Mouse (Mus musculus) liver, embryonic 13.5 days (tissue): ENCODE data around the gene Lamb3. TPM values are rescaled to one million over a fixed set of nuclear protein-coding genes. Genes with fewer than 3 reads are reported as not detected.

Experiments
- ATAC-seq: fragments of 200-750 bp; cut with Nextera tagmentation; 2 replicates; pipeline ENCODE4 v1.8.0; 2017; ENCODE audit warnings: low read depth, mild to moderate bottlenecking, moderate number of reproducible peaks, moderate library complexity
- DNase-seq: peaks from one replicate; pipeline ENCODE4 v3.0.0; 2022
- H3K27ac ChIP-seq: fragments of 300-500 bp; sonication (generic); 2 replicates; pipeline ENCODE4 v1.5.1; 2015; ENCODE audit warnings: moderate library complexity, mild to moderate bottlenecking, inconsistent platforms
- H3K27me3 ChIP-seq: fragments of 300-500 bp; sonication (generic); 2 replicates; pipeline ENCODE4 v1.6.1; 2015; ENCODE audit warnings: mild to moderate bottlenecking, inconsistent platforms
- H3K36me3 ChIP-seq: fragments of 300-500 bp; sonication (generic); 2 replicates; pipeline ENCODE4 v1.6.1; 2015; ENCODE audit warnings: mild to moderate bottlenecking, inconsistent platforms
- H3K4me1 ChIP-seq: fragments of 300-500 bp; sonication (generic); replicated peaks from 2 replicates; pipeline ENCODE4 v1.6.1; 2015; ENCODE audit warnings: inconsistent platforms
- H3K4me2 ChIP-seq: fragments of 300-500 bp; sonication (generic); 2 replicates; pipeline ENCODE4 v1.6.1; 2015; ENCODE audit warnings: inconsistent platforms, mild to moderate bottlenecking, moderate library complexity
- H3K4me3 ChIP-seq: fragments of 300-500 bp; sonication (generic); replicated peaks from 2 replicates; pipeline ENCODE4 v1.5.1; 2015; ENCODE audit warnings: mild to moderate bottlenecking, inconsistent platforms
- H3K9ac ChIP-seq: fragments of 300-500 bp; sonication (generic); 2 replicates; pipeline ENCODE4 v1.6.1; 2015; ENCODE audit warnings: mild to moderate bottlenecking, inconsistent platforms
- H3K9me3 ChIP-seq: fragments of 300-500 bp; sonication (generic); replicated peaks from 2 replicates; pipeline ENCODE4 v1.6.1; 2016; ENCODE audit warnings: inconsistent platforms
- WGBS: fragments of 180-500 bp; shearing (Covaris S2); methylation state at CpG from one replicate; pipeline ENCODE4 v1.1.7; 2015; ENCODE audit not compliant: insufficient replicate concordance; 5-methylcytosine and 5-hydroxymethylcytosine counted together
- polyA plus RNA-seq: library from polyadenylated mRNA; unstranded; fragments of >200 nt; fragmentation: Nextera tagmentation; extraction: Ambion mirVana; gene quantifications from 2 replicates; pipeline ENCODE4 v1.2.1, GENCODE M21; 2015

The Lamb3 gene
- polyA plus RNA-seq, 1 experiment from 2014 or later, result 0.25 TPM

DNA sequence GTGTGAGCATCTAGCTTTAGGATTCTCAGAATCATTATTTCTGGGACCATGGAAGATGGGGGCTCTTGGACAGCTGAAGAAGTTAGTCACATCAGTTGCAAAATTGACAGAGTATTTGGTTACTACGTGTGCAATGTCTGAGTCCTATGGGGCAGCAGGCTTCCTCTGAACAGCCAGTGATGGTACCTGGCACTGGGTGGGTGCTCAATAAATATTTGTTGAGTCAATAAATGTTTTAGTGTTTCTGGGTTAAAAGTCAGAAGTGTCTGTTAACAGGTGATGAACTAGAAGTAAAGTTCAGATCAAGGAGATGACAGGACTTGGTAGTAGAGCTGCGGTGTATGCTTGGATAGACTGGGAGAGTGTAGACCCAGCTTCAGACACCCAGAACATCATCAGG, 80.1 kb downstream of the Lamb3 start:
- no peak overlapping the region for H3K9ac ChIP-seq
- H3K9me3 ChIP-seq, result no peaks in the 10 kb centered on the region
- 52% methylated on average over 2 of the region's 2 CpGs for WGBS
- H3K4me2 ChIP-seq, result no peak overlapping the region
- H3K27me3 ChIP-seq, result no peaks in the 10 kb centered on the region
- ATAC-seq, result no peak
- no peak for DNase-seq
- H3K36me3 ChIP-seq, result no peaks in the 10 kb centered on the region
- no peak overlapping the region for H3K4me3 ChIP-seq
- H3K27ac ChIP-seq, result no peak overlapping the region
- H3K4me1 ChIP-seq, result 0 out of 2 replicates have a peak, but pooled peaks cover 4% of the 10 kb centered on the region

DNA sequence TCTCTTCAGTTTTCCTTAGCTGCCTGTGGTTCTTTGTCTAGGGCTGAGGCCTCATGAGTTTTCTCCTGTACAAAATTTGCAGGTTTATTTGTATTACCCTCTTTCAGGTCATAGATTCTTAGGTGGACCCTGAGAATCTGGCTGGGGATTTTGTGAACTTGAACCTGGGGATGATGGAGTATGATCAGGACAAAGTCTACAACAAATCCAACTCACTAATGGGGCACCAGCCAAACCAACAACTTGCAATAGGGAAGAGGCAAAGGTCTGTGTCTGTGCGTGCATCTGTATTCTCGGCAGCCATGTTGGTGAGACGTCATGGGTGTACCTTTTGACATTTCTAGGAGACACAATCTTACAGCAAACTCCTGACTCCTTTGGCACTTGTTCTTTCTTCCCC, 81.6 kb downstream of the Lamb3 start:
- H3K4me3 ChIP-seq, result no peak overlapping the region
- no peaks in the 10 kb centered on the region for H3K27me3 ChIP-seq
- ATAC-seq (no peak), DNase-seq (no peak)
- no peaks in the 10 kb centered on the region for H3K36me3 ChIP-seq
- no peak overlapping the region for H3K27ac ChIP-seq
- H3K4me2 ChIP-seq, result no peak overlapping the region
- H3K9me3 ChIP-seq, result no peaks in the 10 kb centered on the region
- H3K4me1 ChIP-seq, result 0 out of 2 replicates have a peak, but pooled peaks cover 4% of the 10 kb centered on the region
- 74% methylated on average over 3 of the region's 3 CpGs for WGBS
- no peak overlapping the region for H3K9ac ChIP-seq

DNA sequence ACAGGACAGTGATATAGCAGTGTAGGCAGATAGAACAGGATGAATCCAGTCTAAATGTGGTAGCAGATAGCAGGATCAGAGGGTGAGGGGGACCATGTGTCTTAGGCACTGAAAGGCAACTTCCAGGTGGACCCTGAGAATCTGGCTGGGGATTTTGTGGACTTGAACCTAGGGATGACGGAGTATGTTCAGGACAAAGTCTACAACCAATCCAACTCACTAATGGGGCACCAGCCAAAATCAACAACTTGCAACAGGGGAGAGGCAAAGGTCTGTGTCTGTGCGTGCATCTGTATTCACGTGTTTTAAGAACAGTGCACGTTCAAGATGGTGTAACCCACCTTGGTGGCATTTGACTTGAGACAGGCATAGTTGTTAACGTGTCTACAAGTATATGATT, 82.4 kb downstream of the Lamb3 start:
- no peaks in the 10 kb centered on the region for H3K9me3 ChIP-seq
- no peak overlapping the region for H3K4me2 ChIP-seq
- H3K4me1 ChIP-seq, result 0 out of 2 replicates have a peak, but pooled peaks cover 4% of the 10 kb centered on the region
- DNase-seq (no peak), ATAC-seq (peak; percentile 59)
- H3K27me3 ChIP-seq, result no peaks in the 10 kb centered on the region
- no peaks in the 10 kb centered on the region for H3K36me3 ChIP-seq
- H3K4me3 ChIP-seq, result no peak overlapping the region
- WGBS, result 71% methylated on average over 5 of the region's 5 CpGs
- H3K9ac ChIP-seq, result no peak overlapping the region
- no peak overlapping the region for H3K27ac ChIP-seq

DNA sequence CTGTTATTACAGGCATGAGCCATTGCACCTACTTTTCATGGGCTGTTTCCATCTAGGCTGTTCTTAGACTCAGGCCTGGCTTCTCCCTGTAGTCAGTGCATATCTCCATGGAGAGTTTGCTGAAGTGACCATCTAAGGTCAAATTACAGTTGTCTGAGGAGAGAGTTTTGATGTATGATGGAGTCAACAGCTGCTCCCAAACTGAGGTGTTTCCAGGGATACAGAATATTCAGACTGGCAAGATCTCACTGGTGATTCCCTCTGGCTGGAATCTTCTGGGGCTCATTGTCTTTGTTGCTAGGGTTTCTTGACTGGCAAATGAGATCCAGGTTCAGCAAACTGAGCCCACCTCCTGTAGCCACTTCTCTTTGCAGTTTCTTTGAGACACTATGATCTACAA, 83.2 kb downstream of the Lamb3 start:
- ATAC-seq (no peak), DNase-seq (no peak)
- H3K4me1 ChIP-seq, result 0 out of 2 replicates have a peak, but pooled peaks cover 4% of the 10 kb centered on the region
- H3K9ac ChIP-seq, result no peak overlapping the region
- no peak overlapping the region for H3K27ac ChIP-seq
- H3K36me3 ChIP-seq, result no peaks in the 10 kb centered on the region
- no peaks in the 10 kb centered on the region for H3K9me3 ChIP-seq
- H3K4me3 ChIP-seq, result no peak overlapping the region
- no peak overlapping the region for H3K4me2 ChIP-seq
- H3K27me3 ChIP-seq, result no peaks in the 10 kb centered on the region

DNA sequence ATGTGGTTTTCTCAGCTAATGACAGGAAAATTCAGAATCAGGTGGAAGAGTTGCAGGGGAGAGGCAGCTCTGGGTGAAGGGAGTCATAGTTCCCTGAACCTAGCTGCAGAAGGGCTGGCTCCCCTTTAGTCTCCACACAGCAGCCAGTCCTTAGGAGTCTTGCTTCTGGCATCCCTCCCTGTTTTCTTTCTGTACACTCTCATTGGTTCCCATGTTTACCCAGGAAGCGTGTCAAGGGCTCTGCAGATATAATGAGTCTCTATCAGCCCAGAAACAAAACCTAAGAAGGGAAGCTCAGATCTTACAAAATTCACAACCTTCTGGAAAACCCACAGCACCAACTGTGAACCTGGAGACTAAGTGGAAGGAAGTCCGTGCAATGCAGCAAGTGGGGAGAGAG, 85.5 kb downstream of the Lamb3 start:
- H3K36me3 ChIP-seq, result no peaks in the 10 kb centered on the region
- no peak overlapping the region for H3K9ac ChIP-seq
- DNase-seq, result no peak
- 0 out of 2 replicates have a peak, but pooled peaks cover 2% of the 10 kb centered on the region for H3K4me1 ChIP-seq
- H3K9me3 ChIP-seq, result no peaks in the 10 kb centered on the region
- 45% methylated on average over 2 of the region's 2 CpGs for WGBS
- H3K4me2 ChIP-seq, result no peak overlapping the region
- no peak overlapping the region for H3K4me3 ChIP-seq
- H3K27ac ChIP-seq, result no peak overlapping the region
- no peak for ATAC-seq
- no peaks in the 10 kb centered on the region for H3K27me3 ChIP-seq

DNA sequence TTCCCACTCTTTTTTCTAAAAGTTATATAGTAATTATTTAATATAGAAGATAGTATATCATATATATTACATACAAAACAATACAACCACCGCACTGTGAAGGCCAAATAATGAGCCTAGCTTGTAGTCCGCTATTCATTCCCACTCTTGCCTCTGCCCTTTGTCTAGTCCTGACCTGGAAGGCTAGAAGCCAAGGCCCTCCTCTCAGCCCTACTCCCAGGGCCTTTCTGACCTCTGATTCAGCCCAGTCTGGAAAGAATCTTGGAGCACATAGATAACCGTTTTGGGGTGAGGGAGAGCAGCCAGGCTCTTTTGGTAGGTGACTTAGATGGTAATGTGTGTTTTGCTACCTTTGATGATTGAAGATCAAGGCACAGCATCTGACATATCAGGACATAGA, 86.4 kb downstream of the Lamb3 start:
- Histone ChIP-seq H3K36me3 (no peaks in the 10 kb centered on the region), H3K9ac (no peak overlapping the region), H3K4me1 (no peaks in the 10 kb centered on the region), H3K27ac (no peak overlapping the region), H3K4me2 (no peak overlapping the region), H3K27me3 (no peaks in the 10 kb centered on the region), H3K9me3 (no peaks in the 10 kb centered on the region), H3K4me3 (no peak overlapping the region)
- 68% methylated on average over 3 of the region's 3 CpGs for WGBS
- DNase-seq, result no peak
- ATAC-seq, result no peak

DNA sequence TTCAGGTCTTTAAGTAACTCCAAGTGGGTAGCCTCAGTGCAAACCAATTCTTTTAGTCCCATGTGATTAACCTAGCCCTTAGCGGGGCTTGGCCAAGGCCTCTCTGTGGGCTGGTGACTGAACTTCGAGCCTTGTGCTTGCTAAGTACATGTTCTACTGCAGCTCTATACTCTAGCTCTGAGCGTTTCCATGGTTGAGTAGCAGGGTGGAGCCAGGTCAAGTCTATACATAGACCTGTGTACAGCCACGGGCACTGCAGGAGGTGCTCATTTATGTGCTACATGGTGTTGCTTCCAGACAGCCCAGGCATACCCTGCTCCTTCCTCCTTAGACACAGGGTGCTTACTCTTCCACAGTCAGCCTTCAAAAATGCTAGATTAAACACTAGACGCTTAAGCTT, 88.4 kb downstream of the Lamb3 start:
- DNase-seq, result no peak
- Histone ChIP-seq H3K27ac (no peak overlapping the region), H3K9ac (no peak overlapping the region), H3K9me3 (no peaks in the 10 kb centered on the region), H3K4me1 (0 out of 2 replicates have a peak, but pooled peaks cover 2% of the 10 kb centered on the region), H3K4me3 (no peak overlapping the region), H3K36me3 (no peaks in the 10 kb centered on the region), H3K27me3 (no peaks in the 10 kb centered on the region), H3K4me2 (no peak overlapping the region)
- WGBS, result 54% methylated on average over 5 of the region's 5 CpGs
- ATAC-seq, result 0 out of 2 replicates have a peak, but pooled peaks have one; percentile 53

DNA sequence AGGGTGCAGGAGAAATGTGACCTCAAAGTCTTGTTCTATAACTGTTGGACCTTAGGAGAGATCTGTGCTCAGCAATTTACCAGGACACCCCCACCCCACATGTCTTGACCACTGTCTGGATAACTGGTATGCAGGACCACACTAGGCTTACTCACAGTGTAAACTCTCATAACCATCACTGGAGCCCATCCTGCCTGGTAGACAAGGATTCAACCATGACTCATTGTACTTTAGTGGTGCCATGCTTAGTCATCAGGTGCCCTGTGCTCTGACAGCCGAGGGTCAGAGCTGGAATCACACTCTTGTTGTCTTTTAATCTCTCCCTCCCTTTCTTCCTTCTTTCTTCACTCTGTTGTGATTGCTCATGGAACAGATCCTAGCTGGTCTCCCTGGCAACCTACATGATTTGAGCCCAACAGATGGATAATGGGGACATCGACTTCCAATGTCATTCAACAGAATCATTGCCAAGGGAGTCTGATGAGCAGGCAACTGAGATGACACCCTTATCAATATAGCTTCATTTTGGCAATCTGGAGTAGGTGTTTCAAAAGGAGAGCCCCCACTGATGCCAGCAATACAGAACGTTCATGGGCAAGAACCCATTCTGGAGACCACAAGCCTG, 90.8 kb downstream of the Lamb3 start:
- H3K27ac ChIP-seq, result no peak overlapping the region
- no peak overlapping the region for H3K4me3 ChIP-seq
- DNase-seq (no peak), ATAC-seq (no peak)
- H3K36me3 ChIP-seq, result no peaks in the 10 kb centered on the region
- no peaks in the 10 kb centered on the region for H3K9me3 ChIP-seq
- H3K9ac ChIP-seq, result no peak overlapping the region
- H3K27me3 ChIP-seq, result no peaks in the 10 kb centered on the region
- H3K4me1 ChIP-seq, result 0 out of 2 replicates have a peak, but pooled peaks cover 2% of the 10 kb centered on the region
- no peak overlapping the region for H3K4me2 ChIP-seq
- 49% methylated on average over 3 of the region's 3 CpGs for WGBS

DNA sequence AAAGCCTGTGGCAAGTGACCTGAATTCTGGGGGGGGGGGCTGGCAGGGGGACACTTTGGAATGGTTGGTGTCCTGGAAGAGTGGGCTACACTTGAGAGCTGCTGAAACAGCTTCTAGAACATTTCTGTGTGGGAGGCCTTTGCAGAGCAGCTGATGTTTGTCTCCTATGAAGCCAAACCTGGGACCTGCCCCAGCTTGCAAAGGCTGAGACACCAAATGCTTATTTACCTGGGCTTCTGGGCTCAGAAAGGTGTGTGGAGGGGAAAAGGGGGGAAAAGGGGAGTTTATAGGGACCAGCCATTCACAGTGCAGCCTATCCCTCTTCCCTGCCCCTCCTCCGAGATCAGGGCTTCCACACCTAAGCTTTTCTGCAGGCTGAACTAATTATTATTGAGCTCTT, 92.5 kb downstream of the Lamb3 start:
- H3K4me1 ChIP-seq, result 0 out of 2 replicates have a peak, but pooled peaks cover 2% of the 10 kb centered on the region
- no peak overlapping the region for H3K4me3 ChIP-seq
- ATAC-seq (no peak), DNase-seq (no peak)
- no peak overlapping the region for H3K4me2 ChIP-seq
- no peak overlapping the region for H3K27ac ChIP-seq
- H3K27me3 ChIP-seq, result no peaks in the 10 kb centered on the region
- 39% methylated on average over 1 of the region's 1 CpGs for WGBS
- H3K9ac ChIP-seq, result no peak overlapping the region
- no peaks in the 10 kb centered on the region for H3K9me3 ChIP-seq
- H3K36me3 ChIP-seq, result no peaks in the 10 kb centered on the region

DNA sequence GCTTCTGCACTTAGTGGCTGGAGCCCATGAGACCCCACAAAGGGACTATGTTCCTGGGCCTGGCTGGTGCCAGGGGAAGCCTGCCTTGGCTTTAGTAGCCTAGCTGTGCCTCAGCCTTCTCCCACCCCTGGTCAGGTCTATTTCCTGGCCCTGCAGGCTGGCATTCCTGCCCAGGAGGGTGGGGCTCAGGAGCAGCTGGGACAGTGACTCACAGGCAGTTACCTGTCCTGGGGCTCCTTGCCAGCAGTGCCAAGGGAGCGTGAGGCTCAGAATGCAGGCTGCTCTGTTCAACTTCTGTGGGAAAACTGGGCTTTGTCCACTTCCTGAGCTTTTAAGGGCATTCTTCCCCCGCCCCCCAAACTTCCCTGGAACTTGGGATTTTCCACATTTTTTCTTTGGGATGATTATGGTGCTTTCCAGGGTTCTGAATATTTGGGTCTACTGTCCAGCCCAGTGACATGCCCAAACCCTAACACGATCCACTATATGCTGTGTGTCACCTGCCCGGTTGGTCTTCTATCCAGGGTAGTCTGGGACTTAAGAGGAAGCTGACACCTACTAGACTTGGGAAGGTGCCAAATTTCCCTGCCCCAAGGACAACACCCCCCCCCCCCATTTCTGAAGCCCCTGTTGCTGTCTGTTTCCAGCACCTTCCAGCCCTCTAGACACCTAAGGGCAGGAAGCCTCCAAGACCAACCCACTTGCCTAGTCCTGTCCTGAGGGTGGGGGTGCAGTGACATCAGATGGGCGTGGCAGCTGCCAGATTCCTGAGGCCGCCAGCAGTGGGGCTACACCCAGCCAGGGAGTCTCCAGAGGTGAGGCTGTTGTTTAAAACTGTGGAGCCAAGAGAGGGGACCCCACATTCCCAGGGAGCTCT, 94.0 kb downstream of the Lamb3 start:
- no peak overlapping the region for H3K4me2 ChIP-seq
- no peaks in the 10 kb centered on the region for H3K36me3 ChIP-seq
- no peaks in the 10 kb centered on the region for H3K27me3 ChIP-seq
- H3K27ac ChIP-seq, result no peak overlapping the region
- 0 out of 2 replicates have a peak, but pooled peaks cover 2% of the 10 kb centered on the region for H3K4me1 ChIP-seq
- no peak overlapping the region for H3K4me3 ChIP-seq
- 0 out of 2 replicates have a peak, but pooled peaks have one; percentile 25 for ATAC-seq
- 51% methylated on average over 6 of the region's 6 CpGs for WGBS
- no peak for DNase-seq
- no peaks in the 10 kb centered on the region for H3K9me3 ChIP-seq
- no peak overlapping the region for H3K9ac ChIP-seq

DNA sequence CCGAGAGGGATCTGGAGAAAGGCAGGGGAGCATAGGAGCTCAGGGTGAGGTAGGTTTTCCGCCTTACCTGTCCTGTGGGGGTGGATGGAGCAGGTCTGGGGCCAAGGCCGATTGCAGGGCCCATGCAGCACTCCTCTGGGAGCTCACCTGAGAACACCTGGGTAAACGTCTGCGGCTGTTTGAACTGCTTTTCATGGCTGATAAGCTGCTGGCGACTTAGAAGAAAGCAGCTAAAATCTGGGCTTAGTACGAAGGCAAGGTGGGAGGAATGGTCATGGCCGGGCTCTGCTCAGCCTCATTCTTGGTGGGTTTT, 94.5 kb downstream of the Lamb3 start:
- H3K27me3 ChIP-seq, result no peaks in the 10 kb centered on the region
- H3K4me1 ChIP-seq, result 0 out of 2 replicates have a peak, but pooled peaks cover 2% of the 10 kb centered on the region
- ATAC-seq (no peak), DNase-seq (no peak)
- no peak overlapping the region for H3K27ac ChIP-seq
- H3K9ac ChIP-seq, result no peak overlapping the region
- WGBS, result 46% methylated on average over 8 of the region's 8 CpGs
- no peak overlapping the region for H3K4me2 ChIP-seq
- no peaks in the 10 kb centered on the region for H3K9me3 ChIP-seq
- H3K4me3 ChIP-seq, result no peak overlapping the region
- H3K36me3 ChIP-seq, result no peaks in the 10 kb centered on the region
